8 mouse cellular contexts compared by ENCODE assay signal in the genomic region with DNA sequence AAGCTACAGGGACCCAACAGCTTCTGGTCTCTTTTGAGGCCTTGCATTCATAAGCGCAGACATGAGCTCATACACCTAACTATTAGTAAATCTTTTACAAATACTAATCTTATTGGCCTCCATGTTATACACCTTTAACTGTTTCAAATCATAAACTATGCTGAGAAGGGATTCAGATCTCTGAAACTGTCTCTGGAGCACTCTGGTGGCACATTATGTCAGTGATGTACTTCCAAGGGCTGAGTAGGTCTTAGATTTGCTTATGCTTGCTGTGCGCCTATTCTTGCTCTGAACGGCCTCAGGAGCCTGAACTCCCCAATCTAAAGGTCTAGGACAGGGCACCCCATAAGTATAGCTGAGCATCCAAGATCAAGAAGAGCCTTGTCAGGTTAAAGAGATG. TPM values are rescaled to one million over a fixed set of nuclear protein-coding genes. Genes with fewer than 3 reads are reported as not detected.
DNase-seq lines count a peak whose midpoint lies in the region; ATAC-seq and TF ChIP-seq lines count a peak whose summit lies in the region.
"Had no signal": no experiment of that assay in that cellular context is flagged by ENCODE, and none has a peak within 500 bp of the region (broad histone marks: within the 10 kb centered on the region; RNA-seq: fewer than 3 reads in every experiment).

No protein-coding gene starts in this region.

- no peaks in the 10 kb centered on the region for H3K9me3 ChIP-seq in lung, embryonic 15.5 days
- no peaks in the 10 kb centered on the region for H3K9me3 ChIP-seq in forebrain, embryonic 10.5 days
- no peaks in the 10 kb centered on the region for H3K9me3 ChIP-seq in limb, embryonic 12.5 days

- peak overlapping the region; percentile 89 for H3K9ac ChIP-seq in lung, embryonic 15.5 days
- H3K9ac ChIP-seq in limb, embryonic 12.5 days (replicated peaks) = no peak overlapping the region; the same call in 1 of the 2 replicates

- H3K27me3 ChIP-seq in lung, embryonic 15.5 days = no peaks in the 10 kb centered on the region
- H3K27me3 ChIP-seq in forebrain, embryonic 10.5 days (ENCODE audit: poor library complexity, severe bottlenecking) = no peaks in the 10 kb centered on the region
- no peaks in the 10 kb centered on the region for H3K27me3 ChIP-seq in limb, embryonic 12.5 days
- no peaks in the 10 kb centered on the region for H3K27me3 ChIP-seq in small intestine, adult 2 months (ENCODE audit: control insufficient read depth, insufficient read depth, low read length)

- H3K27ac ChIP-seq in lung, embryonic 15.5 days = peak overlapping the region; percentile 99
- peak overlapping the region; percentile 99 for H3K27ac ChIP-seq in forebrain, embryonic 10.5 days
- peak overlapping the region; percentile 100 for H3K27ac ChIP-seq in limb, embryonic 12.5 days
- peak overlapping the region; percentile 99 for H3K27ac ChIP-seq in small intestine, adult 2 months (ENCODE audit: insufficient read depth, low read depth, low read length)

- ATAC-seq in lung, embryonic 15.5 days (ENCODE audit: borderline replicate concordance, extremely low read depth, low FRiP score, low TSS enrichment) = no peak
- ATAC-seq in limb, embryonic 12.5 days (ENCODE audit: insufficient number of reproducible peaks, insufficient read depth, low FRiP score, low TSS enrichment, low read depth) = no peak

- peaks cover 44% of the 10 kb centered on the region for H3K4me1 ChIP-seq in lung, embryonic 15.5 days
- H3K4me1 ChIP-seq in forebrain, embryonic 10.5 days = peaks cover 79% of the 10 kb centered on the region
- peaks cover 43% of the 10 kb centered on the region for H3K4me1 ChIP-seq in limb, embryonic 12.5 days (replicated peaks)
- H3K4me1 ChIP-seq in small intestine, adult 2 months (ENCODE audit: control insufficient read depth, insufficient read depth, insufficient read length, low read length) = peaks cover 19% of the 10 kb centered on the region

- no peak for TF ChIP-seq POLR2A in small intestine, adult 2 months (IDR thresholded peaks at IDR 0.05; ENCODE audit: low read depth, low read length)

- peak overlapping the region; percentile 63 for H3K4me3 ChIP-seq in lung, embryonic 15.5 days
- peak overlapping the region; percentile 74 for H3K4me3 ChIP-seq in forebrain, embryonic 10.5 days
- peak overlapping the region; percentile 57 for H3K4me3 ChIP-seq in limb, embryonic 12.5 days (replicated peaks)
- peak overlapping the region; percentile 55; the same call in 1 of the 2 replicates for H3K4me3 ChIP-seq in small intestine, adult 2 months (ENCODE audit: low read depth, low read length)

- WGBS in lung, embryonic 15.5 days = 62% methylated on average over 3 of the region's 3 CpGs
- 64% methylated on average over 3 of the region's 3 CpGs for WGBS in forebrain, embryonic 10.5 days
- WGBS in limb, embryonic 12.5 days = 70% methylated on average over 3 of the region's 3 CpGs
- 63% methylated on average over 3 of the region's 3 CpGs for WGBS in small intestine, adult 2 months

- peak overlapping the region; percentile 84 for H3K4me2 ChIP-seq in lung, embryonic 15.5 days
- H3K4me2 ChIP-seq in limb, embryonic 12.5 days = peak overlapping the region; percentile 73

- peaks cover 31% of the 10 kb centered on the region for H3K36me3 ChIP-seq in lung, embryonic 15.5 days
- H3K36me3 ChIP-seq in forebrain, embryonic 10.5 days (replicated peaks) = peaks cover 48% of the 10 kb centered on the region
- peaks cover 46% of the 10 kb centered on the region for H3K36me3 ChIP-seq in limb, embryonic 12.5 days
- H3K36me3 ChIP-seq in small intestine, adult 2 months (ENCODE audit: control insufficient read depth, insufficient read depth, low read length) = peaks cover 8% of the 10 kb centered on the region

- no peak for DNase-seq in lung, postnatal 4 days
- DNase-seq in forebrain, embryonic 10.5 days (ENCODE audit: extremely low spot score, low spot score) = no peak
- no peak for DNase-seq in spleen, adult 18-20 months
- DNase-seq in urinary bladder, adult 18-20 months (ENCODE audit: low spot score in 2 of 2) = no peak

- no peak for TF ChIP-seq CTCF in small intestine, adult 2 months (IDR thresholded peaks at IDR 0.05; ENCODE audit: extremely low read depth, insufficient read length, insufficient replicate concordance, low read depth, low read length)

RNA-seq across cellular contexts. Expression of gene Grcc10, which starts 0.7 kb away (rescaled TPM):
- polyA plus RNA-seq in lung, embryonic 15.5 days (2015; fragmentation: Nextera tagmentation; extraction: Ambion mirVana) = 406 and 416 TPM in 2 replicates
- 397 and 415 TPM in 2 replicates for polyA plus RNA-seq in forebrain, embryonic 10.5 days (2016; fragmentation: Nextera tagmentation; extraction: Ambion mirVana)
- polyA plus RNA-seq in limb, embryonic 12.5 days (2016; fragmentation: Nextera tagmentation; extraction: Ambion mirVana) = 479 and 511 TPM in 2 replicates
- 80.4 and 143 TPM in 2 replicates for polyA plus RNA-seq in small intestine, adult 2 months (2012; rRNA removed)

RNA-seq across cellular contexts. Expression of gene Ptpn6, which starts 3.3 kb away (rescaled TPM):
- polyA plus RNA-seq in lung, embryonic 15.5 days (2015; fragmentation: Nextera tagmentation; extraction: Ambion mirVana) = 17.3 and 24.3 TPM in 2 replicates
- polyA plus RNA-seq in forebrain, embryonic 10.5 days (2016; fragmentation: Nextera tagmentation; extraction: Ambion mirVana) = 4.8 and 5.2 TPM in 2 replicates
- polyA plus RNA-seq in limb, embryonic 12.5 days (2016; fragmentation: Nextera tagmentation; extraction: Ambion mirVana) = 6.0 and 6.4 TPM in 2 replicates
- 23.0 and 41.0 TPM in 2 replicates for polyA plus RNA-seq in small intestine, adult 2 months (2012; rRNA removed)

RNA-seq across cellular contexts. Expression of gene Gm45234, which starts 14.0 kb away (rescaled TPM):
- not detected in 2 replicates for polyA plus RNA-seq in lung, embryonic 15.5 days (2015; fragmentation: Nextera tagmentation; extraction: Ambion mirVana)
- not detected in 2 replicates for polyA plus RNA-seq in forebrain, embryonic 10.5 days (2016; fragmentation: Nextera tagmentation; extraction: Ambion mirVana)
- not detected in 2 replicates for polyA plus RNA-seq in limb, embryonic 12.5 days (2016; fragmentation: Nextera tagmentation; extraction: Ambion mirVana)
- polyA plus RNA-seq in small intestine, adult 2 months (2012; rRNA removed) = not detected in 2 replicates
- polyA plus RNA-seq: adrenal gland, adult 2 months had no signal

RNA-seq across cellular contexts. Expression of gene Atn1, which starts 14.5 kb away (rescaled TPM):
- 15.6 and 16.1 TPM in 2 replicates for polyA plus RNA-seq in lung, embryonic 15.5 days (2015; fragmentation: Nextera tagmentation; extraction: Ambion mirVana)
- 12.5 and 14.2 TPM in 2 replicates for polyA plus RNA-seq in forebrain, embryonic 10.5 days (2016; fragmentation: Nextera tagmentation; extraction: Ambion mirVana)
- 17.1 and 17.4 TPM in 2 replicates for polyA plus RNA-seq in limb, embryonic 12.5 days (2016; fragmentation: Nextera tagmentation; extraction: Ambion mirVana)
- polyA plus RNA-seq in small intestine, adult 2 months (2012; rRNA removed) = 42.8 and 92.6 TPM in 2 replicates

RNA-seq across cellular contexts. Expression of gene Eno2, which starts 27.6 kb away (rescaled TPM):
- 2.1 and 3.4 TPM in 2 replicates for polyA plus RNA-seq in lung, embryonic 15.5 days (2015; fragmentation: Nextera tagmentation; extraction: Ambion mirVana)
- 4.0 and 4.4 TPM in 2 replicates for polyA plus RNA-seq in forebrain, embryonic 10.5 days (2016; fragmentation: Nextera tagmentation; extraction: Ambion mirVana)
- polyA plus RNA-seq in limb, embryonic 12.5 days (2016; fragmentation: Nextera tagmentation; extraction: Ambion mirVana) = 4.8 TPM in 2 replicates
- 1.3 and 1.7 TPM in 2 replicates for polyA plus RNA-seq in small intestine, adult 2 months (2012; rRNA removed)
